Mouse (Mus musculus): Measurements from ENCODE around the gene Msl1.

DNA sequence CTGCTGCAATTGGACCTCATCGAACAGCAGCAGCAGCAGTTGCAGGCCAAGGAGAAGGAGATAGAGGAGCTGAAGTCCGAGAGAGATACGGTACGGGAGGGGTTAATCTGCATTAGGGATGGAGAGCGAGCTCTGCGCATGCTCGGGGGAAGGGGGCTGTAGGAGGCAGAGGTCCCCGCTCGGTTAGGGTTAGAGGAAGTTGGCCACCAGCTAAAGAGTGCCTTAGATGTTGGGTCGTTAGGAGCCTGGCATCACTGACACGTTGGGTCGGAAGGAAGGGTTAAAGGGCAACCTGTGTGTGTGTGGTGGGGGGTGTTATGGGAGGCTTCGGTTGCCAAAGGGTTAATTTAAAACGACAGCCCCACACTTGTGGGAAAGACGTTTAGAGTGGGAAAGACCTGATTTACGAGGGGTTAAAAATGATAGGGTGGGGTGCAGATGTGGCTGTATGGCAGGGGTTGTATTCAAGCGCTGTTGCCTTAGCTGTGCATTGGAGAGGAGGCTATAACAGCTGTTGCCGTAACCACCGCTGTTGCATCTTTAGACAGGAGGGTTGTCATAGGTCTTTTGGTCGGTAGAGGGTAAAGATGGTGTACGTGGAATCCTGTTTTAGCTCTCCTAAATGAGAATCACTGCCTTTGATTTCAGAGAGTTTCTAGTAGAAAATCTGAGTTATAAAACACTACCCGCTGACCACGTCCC is 1.4 kb downstream of the Msl1 start:
- TF ChIP-seq CTCF (IDR thresholded peaks at IDR 0.05; ENCODE audit: control insufficient read depth, insufficient read depth, insufficient read length) (no peak), MAX (IDR thresholded peaks at IDR 0.05) (no peak), CEBPB (IDR thresholded peaks at IDR 0.05; ENCODE audit: low read depth) (no peak), MYOD1 (IDR thresholded peaks at IDR 0.05; ENCODE audit: control insufficient read depth, insufficient read length, low read depth) (no peak), MYOG (IDR thresholded peaks at IDR 0.05; ENCODE audit: control insufficient read depth, extremely low read depth, insufficient read length) (no peak), USF1 (IDR thresholded peaks at IDR 0.05; ENCODE audit: low read depth) (no peak), FOSL1 (IDR thresholded peaks at IDR 0.05; ENCODE audit: insufficient read depth, low read length, poor library complexity, severe bottlenecking) (no peak)
